Mouse (Mus musculus) G1E (cell line): ENCODE results near the gene Mia2. TPM values are rescaled to one million over a fixed set of nuclear protein-coding genes. Genes with fewer than 3 reads are reported as not detected.

Experiments
- ATAC-seq: 2 replicates; pipeline ENCODE4 v1.8.0; 2016; ENCODE audit warnings: mild to moderate bottlenecking; ENCODE audit not compliant: insufficient number of reproducible peaks, poor library complexity, low FRiP score, severe bottlenecking; ENCODE audit errors: extremely low read depth
- DNase-seq: peaks from one replicate; pipeline ENCODE4 v3.0.0; 2012; ENCODE audit warnings: low spot score
- H3K27me3 ChIP-seq: 2 replicates; pipeline ENCODE4 v1.6.1; 2012; ENCODE audit warnings: mild to moderate bottlenecking, low read length, inconsistent platforms; ENCODE audit not compliant: insufficient read depth
- H3K36me3 ChIP-seq: replicated peaks from 2 replicates; pipeline ENCODE3; 2012; ENCODE audit warnings: mild to moderate bottlenecking, inconsistent platforms
- H3K4me1 ChIP-seq: 2 replicates; pipeline ENCODE4 v1.6.1; 2012; ENCODE audit warnings: low read depth, low read length, inconsistent platforms, mixed read lengths; ENCODE audit not compliant: insufficient read depth
- H3K4me3 ChIP-seq: 2 replicates; pipeline ENCODE4 v1.5.1; 2012; ENCODE audit warnings: low read depth, mild to moderate bottlenecking, inconsistent platforms, low read length, moderate library complexity, mixed read lengths
- H3K9me3 ChIP-seq: replicated peaks from 2 replicates; pipeline ENCODE4 v1.6.1; 2012; ENCODE audit warnings: inconsistent platforms
- CTCF ChIP-seq: IDR thresholded peaks from 2 replicates; pipeline ENCODE4 v1.5.1; 2012; ENCODE audit warnings: low read depth, low read length, inconsistent platforms, mixed read lengths
- GATA1 ChIP-seq: IDR thresholded peaks from 2 replicates; pipeline ENCODE4 v1.6.1; 2012; ENCODE audit warnings: borderline replicate concordance, low read length, inconsistent platforms, mixed read lengths
- GATA2 ChIP-seq: IDR thresholded peaks from 2 replicates; pipeline ENCODE4 v1.6.1; 2012; ENCODE audit warnings: low read depth, low read length, inconsistent platforms, borderline replicate concordance
- POLR2AphosphoS5 ChIP-seq: IDR thresholded peaks from 2 replicates; pipeline ENCODE4 v1.6.1; 2012; ENCODE audit warnings: low read depth, low read length, inconsistent platforms; ENCODE audit not compliant: insufficient replicate concordance
- TAL1 ChIP-seq: conservative IDR thresholded peaks from 2 replicates; pipeline ENCODE4 v1.6.1; 2012; ENCODE audit warnings: low read depth, low read length, inconsistent platforms, mixed read lengths
- polyA plus RNA-seq: library from polyadenylated mRNA; stranded (reverse); fragments of >175 nt; gene quantifications from 2 replicates; pipeline ENCODE4 v1.2.3, GENCODE M21; 2012
- total RNA-seq, 2 experiments: library from RNA; stranded (forward) in 1 of 2; stranded (reverse) in 1 of 2; fragments of 200-1000 nt in 1 of 2; fragments of >200 nt in 1 of 2; fragmentation: Nextera tagmentation in 1 of 2; gene quantifications; 2 replicates each; pipeline ENCODE4 v1.2.3; 2014 to 2017

Mia2 gene
- total and polyA plus RNA-seq, 3 experiments = 50.5 to 151 (median 147) TPM

- no peak for TF ChIP-seq POLR2AphosphoS5
- no peak for TF ChIP-seq CTCF
- no peak for TF ChIP-seq GATA2
- no peak for TF ChIP-seq TAL1
- no peak for DNase-seq
- Histone ChIP-seq H3K4me1 (peaks cover 36% of the 10 kb centered on the region), H3K9me3 (0 out of 2 replicates have a peak, but pooled peaks cover 4% of the 10 kb centered on the region), H3K4me3 (no peak overlapping the region), H3K36me3 (peaks cover 26% of the 10 kb centered on the region), H3K27me3 (no peaks in the 10 kb centered on the region)
- ATAC-seq = no peak
Measured at GRCm38 (mm10) chr12:59216176-59216575, 120.6 kb downstream of the Mia2 start.

DNA sequence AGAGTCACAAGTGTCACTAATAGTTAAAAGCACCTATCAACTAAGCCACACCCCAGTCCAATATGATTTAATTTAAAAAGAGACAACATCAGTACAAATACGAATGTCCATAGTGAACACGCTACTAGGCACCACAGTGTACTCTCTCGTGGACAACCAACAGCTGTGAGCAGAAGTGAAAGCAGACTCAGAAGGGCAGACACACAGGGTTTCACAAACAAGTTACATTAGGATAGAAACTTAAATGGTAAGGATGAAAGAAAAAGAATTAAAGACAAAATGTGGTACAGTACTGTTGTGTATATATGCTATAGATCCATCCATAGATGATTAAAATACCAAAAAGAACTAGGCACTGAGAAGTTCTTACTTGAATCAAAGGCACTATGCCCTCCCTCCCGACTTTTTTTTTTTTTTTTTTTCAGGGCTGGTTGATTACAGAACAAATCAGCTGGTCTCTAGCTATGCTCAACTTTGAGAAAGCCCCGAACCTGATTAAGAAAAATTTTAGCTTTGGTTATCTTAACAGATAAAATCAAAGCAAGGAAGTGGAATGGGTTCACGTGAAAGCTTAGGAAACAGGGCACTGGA lies 121.2 kb downstream of the Mia2 start:
- H3K4me1 ChIP-seq = peaks cover 36% of the 10 kb centered on the region
- no peak for TF ChIP-seq POLR2AphosphoS5
- no peak for TF ChIP-seq GATA1
- TF ChIP-seq CTCF = no peak
- TF ChIP-seq TAL1 = no peak
- no peak for TF ChIP-seq GATA2
- H3K27me3 ChIP-seq = no peaks in the 10 kb centered on the region
- no peak for DNase-seq
- H3K4me3 ChIP-seq = no peak overlapping the region; the same call in 1 of the 2 replicates
- 0 out of 2 replicates have a peak, but pooled peaks cover 4% of the 10 kb centered on the region for H3K9me3 ChIP-seq
- no peak for ATAC-seq
- H3K36me3 ChIP-seq = peaks cover 26% of the 10 kb centered on the region

DNA sequence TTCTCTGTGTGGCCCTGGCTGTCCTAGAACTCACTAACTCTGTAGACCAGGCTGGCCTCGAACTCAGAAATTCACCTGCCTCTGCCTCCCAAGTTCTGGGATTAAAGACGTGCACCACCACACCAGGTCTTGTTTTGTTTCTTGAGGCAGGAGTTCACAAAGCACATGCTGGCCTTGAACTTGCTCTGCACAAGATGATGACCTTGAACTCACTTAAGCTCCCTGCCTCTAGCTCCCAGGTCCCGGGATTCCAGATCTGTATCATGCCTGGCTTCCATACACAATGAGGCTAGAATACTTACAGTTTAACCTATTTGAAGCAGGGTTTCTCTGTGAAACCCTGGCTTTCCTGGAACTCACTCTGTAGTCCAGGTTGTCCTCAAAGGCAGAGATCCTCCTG lies 121.7 kb downstream of the Mia2 start:
- Histone ChIP-seq H3K36me3 (peaks cover 22% of the 10 kb centered on the region), H3K4me1 (peaks cover 36% of the 10 kb centered on the region), H3K9me3 (no peaks in the 10 kb centered on the region), H3K4me3 (peak overlapping the region; percentile 40; the same call in 1 of the 2 replicates), H3K27me3 (no peaks in the 10 kb centered on the region)
- DNase-seq (no peak), ATAC-seq (no peak)
- no peak for TF ChIP-seq CTCF
- no peak for TF ChIP-seq GATA2
- TF ChIP-seq POLR2AphosphoS5 = no peak
- TF ChIP-seq TAL1 = no peak
- TF ChIP-seq GATA1 = no peak

DNA sequence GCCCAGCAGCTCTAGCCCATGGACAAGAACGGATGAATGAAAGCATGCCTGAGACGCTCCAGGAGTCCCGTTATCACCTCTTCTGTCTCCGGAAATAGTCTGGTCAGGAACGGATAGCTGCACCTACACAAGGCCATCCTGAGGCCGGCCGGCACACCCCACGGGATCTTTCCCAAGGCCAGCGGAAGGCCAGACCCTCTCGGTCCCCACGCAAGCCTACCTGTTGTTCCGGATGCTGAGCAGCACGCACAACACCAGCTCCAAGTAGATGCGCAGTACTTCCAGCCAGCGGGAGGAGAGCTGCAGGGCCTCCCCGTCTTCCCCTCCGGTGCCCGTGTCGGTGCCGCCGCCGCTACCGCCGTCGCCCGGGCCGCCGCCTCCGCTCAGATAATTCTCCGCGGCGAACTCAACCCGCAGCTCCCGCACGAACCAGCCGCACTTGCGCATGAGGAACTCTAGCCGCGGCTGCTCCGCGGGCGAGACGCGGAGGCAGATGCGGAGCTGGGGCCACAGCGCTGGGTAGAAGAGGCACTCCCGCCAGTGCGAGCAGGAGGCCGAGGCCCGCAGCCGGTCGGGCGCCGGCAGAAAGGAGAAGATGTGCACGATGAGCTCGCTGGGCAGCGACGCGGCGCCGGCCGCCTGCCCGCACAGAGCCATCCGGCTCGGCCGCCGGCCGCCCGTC lies 123.2 kb downstream of the Mia2 start:
- Histone ChIP-seq H3K4me3 (peak overlapping the region; percentile 98), H3K4me1 (peaks cover 36% of the 10 kb centered on the region), H3K27me3 (no peaks in the 10 kb centered on the region), H3K36me3 (peaks cover 13% of the 10 kb centered on the region), H3K9me3 (no peaks in the 10 kb centered on the region)
- ATAC-seq (no peak), DNase-seq (peak; percentile 53)
- TF ChIP-seq POLR2AphosphoS5 = no peak
- no peak for TF ChIP-seq GATA1
- TF ChIP-seq GATA2 = no peak
- no peak for TF ChIP-seq TAL1
- no peak for TF ChIP-seq CTCF

GRCm38 (mm10) chr12:59219325-59220225 lies 124.0 kb downstream of the Mia2 start, which contains the start of gene Fbxo33:
TSS of gene Fbxo33 (minus strand) at chr12:59219725.
- H3K4me1 ChIP-seq = peaks cover 36% of the 10 kb centered on the region
- TF ChIP-seq GATA1 (no peak), GATA2 (no peak), POLR2AphosphoS5 (no peak), CTCF (no peak), TAL1 (no peak)
- H3K36me3 ChIP-seq = peaks cover 13% of the 10 kb centered on the region
- H3K9me3 ChIP-seq = no peaks in the 10 kb centered on the region
- DNase-seq (peak; percentile 99), ATAC-seq (peak; percentile 84)
- peak within 1 kb of the TSS; percentile 98 for H3K4me3 ChIP-seq
- H3K27me3 ChIP-seq = no peaks in the 10 kb centered on the region

DNA sequence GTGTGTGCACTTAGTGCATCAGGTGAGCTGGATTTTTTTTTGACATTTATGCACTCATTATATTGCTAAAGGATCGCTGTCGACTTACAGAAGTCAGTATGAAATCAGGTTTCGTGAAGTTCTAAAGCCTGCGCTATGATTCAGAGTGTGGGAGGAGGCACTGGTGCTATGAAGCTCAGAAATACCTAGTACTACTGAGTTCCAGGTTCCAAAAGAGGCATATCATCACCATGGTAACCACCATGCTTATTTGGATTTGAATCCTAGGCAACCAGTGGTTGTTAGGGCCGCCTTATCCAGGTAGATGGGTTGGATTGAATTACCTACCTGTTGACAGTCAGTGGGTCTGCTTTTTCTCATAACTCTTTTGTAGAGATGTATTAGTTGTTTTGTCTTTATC lies 132.8 kb downstream of the Mia2 start:
- Histone ChIP-seq H3K36me3 (no peaks in the 10 kb centered on the region), H3K4me3 (no peak overlapping the region), H3K9me3 (no peaks in the 10 kb centered on the region), H3K4me1 (no peaks in the 10 kb centered on the region), H3K27me3 (peaks cover 2% of the 10 kb centered on the region; the same call in 1 of the 2 replicates)
- ATAC-seq (no peak), DNase-seq (no peak)
- TF ChIP-seq GATA1 = no peak
- no peak for TF ChIP-seq CTCF
- no peak for TF ChIP-seq POLR2AphosphoS5
- TF ChIP-seq TAL1 = no peak
- TF ChIP-seq GATA2 = no peak
